Mouse (Mus musculus) Patski (cell line): Measurements from ENCODE around the gene Snx21. TPM values are rescaled to one million over a fixed set of nuclear protein-coding genes. Genes with fewer than 3 reads are reported as not detected.
A peak's percentile ranks its signal among the peaks of the same experiment; 100 is the strongest.

Source experiments
- ATAC-seq: fragments of 100-300 bp; one replicate; pipeline ENCODE4 v1.8.0; 2021
- CTCF ChIA-PET: fragments of 350-600 bp; sonication (Branson Sonifier 250); formaldehyde crosslinking; loops from one replicate; lab custom pipeline; 2022; ENCODE audit warnings: inconsistent platforms; lab: Charles Lee
- POLR2A ChIA-PET: fragments of 350-600 bp; sonication (Branson Sonifier 250); formaldehyde crosslinking; loops from one replicate; lab custom pipeline; 2022; ENCODE audit warnings: antibody characterized with exemption, inconsistent platforms; lab: Charles Lee
- DNase-seq: peaks from one replicate; pipeline ENCODE4 v3.0.0-alpha.2; 2011; ENCODE audit warnings: low read depth, low spot score
- H3K27me3 ChIP-seq: fragments of 371-371 bp; one replicate; pipeline ENCODE4 v1.5.1; 2021
- CTCF ChIP-seq: fragments of 100-300 bp; IDR thresholded peaks from one replicate; pipeline ENCODE4 v1.5.1; 2021
- in situ Hi-C: fragments of 300-500 bp; cut with MboI; formaldehyde crosslinking; loops from 3 replicates; pipeline ENCODE4 v1.11.1; 2018; ENCODE audit warnings: low pct_unique_long_range_greater_than_20kb, mixed read lengths
- polyA plus RNA-seq: library from polyadenylated mRNA; unstranded; gene quantifications from one replicate; pipeline ENCODE4 v1.2.3, GENCODE M21; 2021

The Snx21 gene
- polyA plus RNA-seq, 1 experiment from 2014 or later = 50.3 TPM

GRCm38 (mm10) chr2:164834531-164834930 lies 48.9 kb downstream of the Snx21 start:
- ATAC-seq (peak; percentile 23), DNase-seq (no peak)
- POLR2A ChIA-PET = interaction anchor here (0.9 to 1.9 kb wide), 4 partner anchors 33 to 76 kb away, joined by 3 to 5 read pairs (median 4); partner anchors contain the start of gene Pcif1
- CTCF ChIA-PET = interaction anchor here (0.7 to 2.5 kb wide), 5 partner anchors 12 to 43 kb away, joined by 3 to 10 read pairs (median 6); partner anchors contain the start of genes Pltp and Zswim1
- in situ Hi-C loops = no loop called here
- no peaks in the 10 kb centered on the region for H3K27me3 ChIP-seq
- TF ChIP-seq CTCF = no peak

GRCm38 (mm10) chr2:164835164-164835563 lies 49.5 kb downstream of the Snx21 start:
- TF ChIP-seq CTCF = no peak

More at GRCm38 (mm10) chr2:164835164-164835563, 49.5 kb downstream of the Snx21 start:
- ChIA-PET POLR2A (interaction anchor here (0.9 to 2.1 kb wide), 4 partner anchors 33 to 65 kb away, joined by 3 to 11 read pairs (median 4); partner anchors contain the start of gene Pcif1), CTCF (interaction anchor here (0.9 to 2.5 kb wide), 4 partner anchors 10 to 42 kb away, joined by 4 to 10 read pairs (median 6); partner anchors contain the start of gene Zswim1)
- DNase-seq (no peak), ATAC-seq (no peak)
- in situ Hi-C loops = no loop called here
- H3K27me3 ChIP-seq = no peaks in the 10 kb centered on the region

Other genes with a start within 250 kb of the Snx21 start
- gene Wfdc2, start 223.4 kb upstream of the Snx21 start, polyA plus RNA-seq = 0.15 TPM
- not detected for gene Spint3, start 212.4 kb upstream of the Snx21 start, polyA plus RNA-seq
- gene Wfdc6a, start 200.4 kb upstream of the Snx21 start, polyA plus RNA-seq = not detected
- gene Eppin, start 192.2 kb upstream of the Snx21 start, polyA plus RNA-seq = not detected
- gene Wfdc6b, start 172.3 kb upstream of the Snx21 start, polyA plus RNA-seq = not detected
- gene Wfdc8, start 172.2 kb upstream of the Snx21 start, polyA plus RNA-seq = not detected
- not detected for gene Wfdc16, start 147.0 kb upstream of the Snx21 start, polyA plus RNA-seq
- not detected for gene Wfdc10, start 129.8 kb upstream of the Snx21 start, polyA plus RNA-seq
- gene Wfdc9, start 129.2 kb upstream of the Snx21 start, polyA plus RNA-seq = not detected
- gene Wfdc11, start 111.7 kb upstream of the Snx21 start, polyA plus RNA-seq = not detected
- gene Wfdc13, start 100.7 kb upstream of the Snx21 start, polyA plus RNA-seq = not detected
- gene Spint4, start 87.3 kb upstream of the Snx21 start, polyA plus RNA-seq = not detected
- not detected for gene Spint5, start 70.5 kb upstream of the Snx21 start, polyA plus RNA-seq
- 0.47 TPM for gene Wfdc3, start 39.9 kb upstream of the Snx21 start, polyA plus RNA-seq
- 49.8 TPM for gene Dnttip1, start 39.8 kb upstream of the Snx21 start, polyA plus RNA-seq
- gene Ube2c, start 15.9 kb upstream of the Snx21 start, polyA plus RNA-seq = 106 TPM
- 0.18 TPM for gene Tnnc2, start 5.9 kb upstream of the Snx21 start, polyA plus RNA-seq
- gene Acot8, start 19.1 kb downstream of the Snx21 start, polyA plus RNA-seq = 23.3 TPM
- gene Zswim3, start 19.3 kb downstream of the Snx21 start, polyA plus RNA-seq = 6.8 TPM
- gene Zswim1, start 36.9 kb downstream of the Snx21 start, polyA plus RNA-seq = 13.2 TPM
- gene Spata25, start 42.7 kb downstream of the Snx21 start, polyA plus RNA-seq = 0.14 TPM
- gene Ctsa, start 47.0 kb downstream of the Snx21 start, polyA plus RNA-seq = 479 TPM
- gene Neurl2, start 47.6 kb downstream of the Snx21 start, polyA plus RNA-seq = 2.6 TPM
- 9.4 TPM for gene Pltp, start 71.9 kb downstream of the Snx21 start, polyA plus RNA-seq
- 38.7 TPM for gene Pcif1, start 93.5 kb downstream of the Snx21 start, polyA plus RNA-seq
- 19.0 TPM for gene Zfp335, start 125.9 kb downstream of the Snx21 start, polyA plus RNA-seq
- 0.12 TPM for gene Mmp9, start 155.0 kb downstream of the Snx21 start, polyA plus RNA-seq
- gene Slc12a5, start 175.0 kb downstream of the Snx21 start, polyA plus RNA-seq = 3.9 TPM
- 40.0 TPM for gene Ncoa5, start 249.0 kb downstream of the Snx21 start, polyA plus RNA-seq